Mouse (Mus musculus): ENCODE measurements at regions not wholly inside any gene's neighbourhood (a gene's known extent, or its start where the extent isn't known, plus 50 kb on each side); places are given as distances from the start of the nearest gene placed in this dataset.

DNA sequence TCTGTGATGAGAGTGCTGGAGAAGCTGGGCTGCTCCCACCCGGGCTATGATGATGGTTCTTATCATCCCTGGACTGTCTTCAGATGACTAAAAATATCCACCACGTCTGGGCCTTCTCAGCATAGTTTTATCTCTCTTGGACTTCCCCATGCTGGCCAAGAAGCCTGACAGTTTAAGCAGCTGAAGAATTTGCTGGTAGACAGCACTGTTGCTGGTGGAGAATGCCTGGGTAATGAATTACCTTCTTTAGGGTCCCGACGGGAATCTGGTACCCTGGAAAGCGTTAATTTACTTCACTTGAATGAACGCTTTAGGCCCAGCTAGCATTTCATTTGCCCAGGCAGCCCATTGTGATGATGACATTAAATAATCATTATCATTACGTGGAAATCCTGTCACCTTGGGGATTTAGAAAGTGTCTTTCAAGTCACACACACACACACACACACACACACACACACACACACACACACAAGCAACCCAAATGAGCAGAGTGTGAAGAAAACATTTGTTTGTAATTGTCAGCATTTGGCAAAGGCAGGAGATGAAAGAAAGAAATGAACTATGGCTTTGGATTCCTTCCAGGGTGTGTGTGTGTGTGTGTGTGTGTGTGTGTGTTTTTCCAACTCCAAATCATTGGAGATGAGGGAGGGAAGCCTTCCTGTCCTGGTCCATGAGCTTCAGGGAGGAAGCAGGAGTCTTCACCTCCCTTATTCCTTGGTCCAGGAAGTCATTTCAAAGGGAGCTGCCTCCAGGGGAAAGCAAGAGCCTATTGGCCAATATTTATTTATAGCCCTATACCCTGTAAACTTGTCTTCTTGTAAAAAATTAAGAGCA, 117.3 kb upstream of the Slc30a5 start:
- ATAC-seq (replicated peaks; ENCODE audit: poor library complexity), result peak; percentile 39; the same call in 1 of the 2 replicates

DNA sequence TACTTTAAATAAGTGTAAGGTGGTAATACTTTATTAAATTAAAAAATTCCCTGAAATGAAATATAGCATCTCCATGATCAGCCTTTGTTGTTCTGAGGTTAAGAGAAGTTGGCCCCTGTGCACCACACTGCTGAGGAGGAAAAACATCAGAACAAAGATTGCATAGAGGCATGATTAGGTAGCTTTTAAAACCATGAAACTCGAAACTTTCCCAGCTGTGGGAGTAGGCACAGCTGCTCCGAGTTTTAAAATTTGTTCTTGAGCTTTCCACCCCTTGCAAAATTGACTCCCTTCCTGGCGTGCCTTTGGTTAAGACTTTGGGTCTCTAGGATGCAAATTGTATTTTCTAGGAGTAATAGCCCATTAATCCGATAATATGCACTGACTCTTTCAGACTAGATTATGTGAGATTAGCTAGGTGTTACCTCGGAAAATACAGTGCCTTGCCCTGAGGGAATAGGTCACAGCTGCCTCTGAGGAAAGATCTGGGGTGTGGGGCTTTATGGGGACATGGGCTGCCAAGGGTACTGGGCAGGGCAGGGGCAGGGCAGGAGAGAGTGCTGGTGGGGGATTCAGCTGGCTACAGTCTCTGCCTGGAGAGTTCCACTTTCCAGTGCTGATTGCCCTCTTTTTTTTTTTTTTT, 110.1 kb upstream of the Slc30a5 start:
- no peak for ATAC-seq (replicated peaks; ENCODE audit: poor library complexity)

DNA sequence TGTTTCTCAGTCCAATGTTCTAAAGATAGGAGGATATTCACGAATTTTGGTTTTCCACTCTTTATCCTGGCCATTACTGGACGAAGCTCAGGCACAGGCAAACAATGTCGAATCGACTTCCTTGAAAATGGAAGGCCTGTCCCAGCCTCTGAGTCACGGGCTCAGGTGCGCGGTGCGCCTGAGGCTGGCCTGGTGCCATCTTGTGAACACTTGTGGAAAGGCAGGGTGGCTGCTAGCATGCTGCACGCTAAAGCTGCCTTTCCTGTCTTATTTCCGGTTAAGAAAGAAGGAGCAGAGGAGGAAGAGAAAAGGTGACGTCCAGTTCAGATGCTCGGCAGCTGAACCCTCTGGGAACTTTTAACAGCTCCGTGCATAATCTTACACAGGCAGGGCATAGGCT, 107.6 kb upstream of the Slc30a5 start:
- no peak for ATAC-seq (replicated peaks; ENCODE audit: poor library complexity)

DNA sequence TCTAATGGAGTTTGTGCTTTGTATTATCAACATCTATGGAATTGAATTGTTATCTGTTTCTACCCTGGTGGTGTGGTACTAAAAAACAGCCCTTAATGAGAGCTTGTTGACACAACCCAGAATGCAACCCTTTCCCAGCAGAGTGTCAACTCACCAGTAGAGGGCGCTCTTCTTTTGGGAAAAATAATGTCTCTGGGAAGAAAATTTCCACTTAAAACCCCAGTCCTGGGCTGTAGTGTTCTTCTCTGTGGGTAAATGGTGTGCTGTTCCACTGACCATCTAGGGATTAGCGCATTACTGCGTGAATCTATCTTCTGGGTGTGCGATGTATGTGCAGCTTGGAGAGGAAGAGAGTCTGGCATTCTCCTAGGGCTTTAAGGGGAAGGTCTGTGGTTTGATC, 106.5 kb upstream of the Slc30a5 start:
- peak; percentile 63 for ATAC-seq (replicated peaks; ENCODE audit: poor library complexity)

DNA sequence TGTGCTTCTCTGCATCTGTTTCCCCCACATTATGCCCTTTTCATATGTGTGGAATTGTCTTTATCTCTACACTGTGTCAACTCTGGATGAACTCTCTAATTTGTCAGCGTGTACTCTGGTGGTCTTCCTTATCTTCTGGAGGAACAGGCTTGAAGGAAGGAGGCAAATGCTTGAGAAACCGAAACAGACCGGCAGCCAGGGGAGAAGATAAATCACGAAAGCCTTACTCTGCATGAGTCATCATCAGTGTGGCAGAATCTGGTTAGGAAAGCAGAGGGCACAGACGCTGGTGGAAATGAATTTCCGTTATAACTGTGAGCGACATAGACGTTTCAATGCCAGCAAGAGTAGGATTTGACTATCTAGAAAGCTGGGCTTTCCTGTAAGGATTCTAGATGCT, 100.0 kb upstream of the Slc30a5 start:
- no peak; the same call in 1 of the 2 replicates for ATAC-seq (replicated peaks; ENCODE audit: poor library complexity)

DNA sequence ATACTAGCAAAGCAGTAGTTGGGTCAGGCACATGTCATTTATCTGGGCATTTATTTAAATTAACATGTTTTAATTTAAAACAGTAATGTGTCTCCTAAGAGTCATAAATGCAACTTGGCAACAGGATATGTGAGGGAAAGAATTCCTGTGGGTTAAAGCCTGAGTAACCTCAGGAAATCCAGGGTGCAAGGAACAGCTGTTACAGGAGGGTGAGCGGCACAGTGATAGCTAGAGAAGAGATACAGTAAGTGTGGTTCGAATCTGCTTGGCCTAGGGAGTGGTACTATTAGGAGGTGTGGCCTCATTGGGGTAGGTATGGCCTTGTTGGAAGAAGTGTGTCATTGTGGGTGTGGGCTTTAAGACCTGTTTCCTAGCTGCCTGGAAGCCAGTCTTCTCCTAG, 66.3 kb upstream of the Slc30a5 start:
- ATAC-seq (replicated peaks; ENCODE audit: poor library complexity), result no peak

DNA sequence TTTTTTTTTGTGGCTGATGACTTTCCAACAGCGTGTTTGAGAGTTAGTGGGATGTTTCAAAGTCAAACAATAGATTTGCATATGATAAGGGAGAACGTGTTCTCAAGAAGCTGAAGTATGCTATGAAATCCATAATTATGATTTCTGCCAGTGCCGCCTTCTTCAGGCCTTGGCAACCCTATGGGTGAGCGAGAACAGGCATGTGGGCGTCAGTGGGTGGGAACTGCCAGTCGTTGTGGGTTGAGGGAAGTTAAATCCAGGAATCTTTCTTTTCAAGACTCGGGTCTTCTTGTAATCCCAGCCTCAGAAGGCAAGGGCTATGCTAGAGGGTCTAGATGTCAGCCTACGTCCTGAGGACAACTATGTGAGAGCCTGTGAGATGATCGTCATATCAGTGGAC, 60.6 kb upstream of the Slc30a5 start:
- ATAC-seq (replicated peaks; ENCODE audit: poor library complexity), result no peak

DNA sequence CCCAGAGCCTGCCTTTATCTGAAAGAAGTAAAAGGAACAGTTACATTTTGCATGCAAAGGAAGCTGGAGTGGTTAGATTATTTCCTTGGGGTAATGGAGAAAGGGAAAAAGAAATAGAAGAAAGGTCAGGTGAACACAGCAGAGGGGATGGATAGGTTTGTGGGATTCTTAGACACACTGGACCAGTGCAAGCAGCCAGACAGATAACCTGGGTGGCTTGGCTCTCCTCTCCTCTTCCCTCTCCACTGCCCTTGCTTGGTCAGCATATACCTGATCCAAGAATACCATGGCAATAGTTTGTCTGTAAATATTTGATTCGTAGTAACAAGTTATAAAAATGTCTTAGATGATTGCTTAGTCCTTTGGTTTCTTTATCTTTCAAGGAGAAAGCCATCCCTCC, 59.9 kb upstream of the Slc30a5 start:
- ATAC-seq (replicated peaks; ENCODE audit: poor library complexity), result no peak

DNA sequence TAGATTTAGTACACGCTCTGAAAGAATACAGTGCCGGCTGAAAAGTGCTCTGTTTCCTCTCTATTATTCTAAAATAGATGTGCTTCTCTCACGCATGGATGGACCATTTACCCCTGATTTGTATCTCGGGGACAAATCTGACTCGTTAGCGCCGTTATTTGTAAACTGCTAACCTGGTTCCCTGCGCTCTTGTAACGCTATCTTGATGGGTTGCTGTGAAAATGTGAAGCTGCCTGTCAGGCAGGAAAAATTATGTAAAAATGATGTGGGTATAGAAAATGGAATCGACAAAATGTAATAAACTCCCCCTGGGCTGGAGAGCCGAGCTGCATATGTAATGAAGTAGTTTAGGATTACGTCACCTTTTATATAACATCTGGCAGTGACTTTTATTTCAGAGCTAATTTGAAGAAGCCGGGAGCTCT, 59.4 kb upstream of the Slc30a5 start:
- no peak for ATAC-seq (replicated peaks; ENCODE audit: poor library complexity)

DNA sequence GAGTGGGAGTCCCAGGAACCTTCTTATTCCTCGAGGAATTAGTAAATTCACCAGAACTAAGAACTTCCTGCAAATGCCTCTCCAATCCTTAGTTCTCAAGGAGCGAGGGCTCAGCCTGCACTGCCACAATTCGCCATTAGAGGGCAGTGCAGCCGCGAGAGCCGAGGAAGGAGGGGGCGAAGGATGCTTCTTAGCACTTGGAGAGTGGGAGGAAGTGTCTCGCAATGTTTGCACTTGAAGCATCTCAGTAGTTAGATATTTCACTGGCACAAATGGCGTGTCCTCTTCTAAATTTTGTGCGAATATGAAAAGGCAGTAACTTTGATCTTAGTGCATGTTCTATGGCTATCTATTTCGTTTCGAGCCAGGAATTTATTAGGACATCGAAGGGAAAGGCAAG, 59.0 kb upstream of the Slc30a5 start:
- ATAC-seq (replicated peaks; ENCODE audit: poor library complexity), result peak; percentile 99

DNA sequence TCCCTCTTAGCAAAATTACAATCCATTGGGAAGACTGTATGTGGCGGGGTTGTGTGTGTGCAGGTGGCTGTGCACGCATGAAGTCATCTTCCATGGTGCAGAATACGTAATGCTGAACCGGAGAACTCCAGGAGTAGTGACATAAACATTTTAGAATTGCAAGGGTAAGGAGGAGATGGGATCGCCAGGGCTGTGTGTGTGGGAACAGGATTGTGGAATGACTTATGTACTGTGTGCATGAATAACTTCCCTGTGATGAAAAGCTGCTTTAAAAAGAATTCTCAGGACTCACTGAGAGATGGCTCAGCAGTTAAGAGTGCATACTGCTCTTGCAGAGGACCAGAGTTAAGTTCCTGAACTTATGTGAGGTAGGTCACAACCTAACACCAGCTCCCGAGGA, 57.2 kb upstream of the Slc30a5 start:
- ATAC-seq (replicated peaks; ENCODE audit: poor library complexity), result no peak

DNA sequence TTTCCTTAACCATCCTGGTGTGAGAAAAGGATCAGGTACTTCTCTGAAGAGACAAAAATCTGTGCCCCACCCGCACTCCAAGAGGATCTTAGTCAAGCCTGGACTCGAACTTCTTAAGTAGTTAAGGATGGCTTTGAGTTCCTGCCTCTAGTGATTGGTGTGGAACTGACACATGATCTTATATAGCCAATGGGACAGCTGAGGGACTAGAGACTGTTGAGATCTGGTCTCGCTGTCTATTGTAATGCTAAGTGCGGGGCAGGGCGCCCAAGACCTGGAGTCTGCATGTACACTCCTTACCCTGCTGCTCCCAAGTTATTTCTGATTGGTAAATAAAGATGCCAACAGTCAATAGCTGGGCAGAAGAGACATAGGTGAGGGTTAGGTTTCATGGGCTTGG, 55.3 kb upstream of the Slc30a5 start:
- no peak for ATAC-seq (replicated peaks; ENCODE audit: poor library complexity)

DNA sequence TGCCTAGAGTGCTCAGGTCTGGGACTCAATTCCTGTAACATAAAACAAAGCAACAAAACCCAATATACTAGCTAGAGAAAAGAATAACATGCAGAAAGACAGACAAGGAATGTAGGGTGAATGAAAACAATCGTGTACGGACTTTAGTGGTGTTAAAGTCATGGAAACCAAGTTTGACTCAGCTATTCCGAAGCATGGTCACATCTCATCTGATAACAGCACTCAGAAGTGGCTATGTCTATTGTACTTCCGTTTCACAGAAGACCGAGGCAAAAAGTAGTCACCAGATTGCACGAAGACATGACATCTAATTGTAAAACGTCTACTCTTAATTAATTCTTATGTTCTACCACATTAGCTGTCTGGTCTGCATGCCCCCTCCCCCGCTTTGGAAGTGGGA, 50.5 kb upstream of the Slc30a5 start:
- no peak for ATAC-seq (replicated peaks; ENCODE audit: poor library complexity)
